In genomic region chr4:131483958-131484605, GRCm38 (mm10) we compare ENCODE assay signal across 9 mouse cellular contexts.
DNase-seq lines count a peak whose midpoint lies in the region; ATAC-seq and TF ChIP-seq lines count a peak whose summit lies in the region.
"Had no signal": no experiment of that assay in that cellular context is flagged by ENCODE, and none has a peak within 500 bp of the region (broad histone marks: within the 10 kb centered on the region; RNA-seq: fewer than 3 reads in every experiment).

No protein-coding gene starts in this region.

- no peak for ATAC-seq in hindbrain, embryonic 15.5 days (ENCODE audit: low FRiP score, low read depth)
- ATAC-seq in midbrain, embryonic 14.5 days (ENCODE audit: low FRiP score, low TSS enrichment): no peak

- WGBS in hindbrain, embryonic 15.5 days: 34% methylated on average over 15 of the region's 15 CpGs
- 40% methylated on average over 15 of the region's 15 CpGs for WGBS in midbrain, embryonic 14.5 days
- WGBS in thymus, adult 2 months: 69% methylated on average over 15 of the region's 15 CpGs

- H3K27me3 ChIP-seq in hindbrain, embryonic 15.5 days: no peaks in the 10 kb centered on the region
- no peaks in the 10 kb centered on the region for H3K27me3 ChIP-seq in midbrain, embryonic 14.5 days (ENCODE audit: control insufficient read depth, insufficient read depth, low read length)
- H3K27me3 ChIP-seq in thymus, adult 2 months (ENCODE audit: control insufficient read depth, insufficient read depth, low read length): no peaks in the 10 kb centered on the region

- H3K27ac ChIP-seq in hindbrain, embryonic 15.5 days (replicated peaks): peak overlapping the region; percentile 46
- H3K27ac ChIP-seq in midbrain, embryonic 14.5 days (replicated peaks; ENCODE audit: low read depth, low read length): peak overlapping the region; percentile 62
- no peak overlapping the region for H3K27ac ChIP-seq in thymus, adult 2 months (ENCODE audit: control insufficient read depth, insufficient read depth, low read length)

- DNase-seq in cerebellum, postnatal 10 days: peak; percentile 68 to 70
- DNase-seq in cerebellum, adult 18-20 months: no peak
- peak; percentile 74 for DNase-seq in brain, embryonic 14.5 days (ENCODE audit: low read depth)
- DNase-seq in midbrain, embryonic 14.5 days: peak; percentile 59
- DNase-seq in yolk sac, embryonic 10.5 days (ENCODE audit: low spot score): no peak
- DNase-seq in thymus, adult 2 months: no peak
- DNase-seq in cerebellum, adult 11 months: no peak
- DNase-seq: lung, adult 2 months had no signal

- no peak overlapping the region for H3K4me3 ChIP-seq in hindbrain, embryonic 15.5 days
- H3K4me3 ChIP-seq in midbrain, embryonic 14.5 days (replicated peaks; ENCODE audit: low read depth, low read length): no peak overlapping the region
- H3K4me3 ChIP-seq in thymus, adult 2 months (ENCODE audit: control insufficient read depth, insufficient read depth, low read length): no peak overlapping the region

- H3K4me2 ChIP-seq in hindbrain, embryonic 15.5 days: no peak overlapping the region
- no peak overlapping the region for H3K4me2 ChIP-seq in midbrain, embryonic 14.5 days (ENCODE audit: low read length)

- no peak for TF ChIP-seq POLR2A in brain, embryonic 14.5 days (IDR thresholded peaks at IDR 0.05; ENCODE audit: borderline replicate concordance, extremely low read depth, insufficient read depth, insufficient read length, poor library complexity, severe bottlenecking)
- no peak for TF ChIP-seq POLR2A in thymus, adult 2 months (IDR thresholded peaks at IDR 0.05; ENCODE audit: control insufficient read depth, extremely low read depth, insufficient read depth, low read length, poor library complexity)

- no peaks in the 10 kb centered on the region for H3K36me3 ChIP-seq in hindbrain, embryonic 15.5 days
- no peaks in the 10 kb centered on the region for H3K36me3 ChIP-seq in midbrain, embryonic 14.5 days (ENCODE audit: control insufficient read depth, insufficient read depth, low read length)
- no peaks in the 10 kb centered on the region for H3K36me3 ChIP-seq in thymus, adult 2 months (ENCODE audit: control insufficient read depth, insufficient read depth, low read length)

- no peaks in the 10 kb centered on the region for H3K9me3 ChIP-seq in hindbrain, embryonic 15.5 days
- no peaks in the 10 kb centered on the region for H3K9me3 ChIP-seq in midbrain, embryonic 14.5 days (ENCODE audit: control insufficient read depth, low read length)

- no peak overlapping the region for H3K9ac ChIP-seq in hindbrain, embryonic 15.5 days
- no peak overlapping the region for H3K9ac ChIP-seq in midbrain, embryonic 14.5 days (replicated peaks; ENCODE audit: low read length)

- peaks cover 57% of the 10 kb centered on the region for H3K4me1 ChIP-seq in hindbrain, embryonic 15.5 days (replicated peaks)
- H3K4me1 ChIP-seq in midbrain, embryonic 14.5 days (ENCODE audit: control insufficient read depth, insufficient read depth, low read length): peaks cover 30% of the 10 kb centered on the region
- no peaks in the 10 kb centered on the region for H3K4me1 ChIP-seq in thymus, adult 2 months (replicated peaks; ENCODE audit: control insufficient read depth, insufficient read depth, low read length)

- no peak for TF ChIP-seq CTCF in brain, embryonic 14.5 days (IDR thresholded peaks at IDR 0.05; ENCODE audit: borderline replicate concordance, extremely low read depth, insufficient read depth, insufficient read length)
- TF ChIP-seq CTCF in thymus, adult 2 months (IDR thresholded peaks at IDR 0.05; ENCODE audit: borderline replicate concordance, control insufficient read depth, extremely low read depth, insufficient read depth, low read length, poor library complexity): no peak

Comparison
In these comparisons a context has a peak if more than half of its experiments do, and no peak if none do; other contexts are left out.
1. DNase-seq: peak in cerebellum, postnatal 10 days (2 of 2), brain, embryonic 14.5 days (single experiment) and midbrain, embryonic 14.5 days (single experiment); none in cerebellum, adult 18-20 months (0 of 2), yolk sac, embryonic 10.5 days (single experiment), thymus, adult 2 months (single experiment) and cerebellum, adult 11 months (single experiment).